Mouse (Mus musculus) cerebellum, postnatal 14 days (tissue): ENCODE measurements at regions not wholly inside any gene's neighbourhood (a gene's known extent, or its start where the extent isn't known, plus 50 kb on each side); places are given as distances from the start of the nearest gene placed in this dataset.
"Not testable (repeated sequence)": the region's sequence is repeated elsewhere in the genome, so short reads cannot be mapped to it uniquely, and the experiment has no call there.

Source experiments
- DNase-seq, 2 experiments: peaks; one replicate each; pipeline ENCODE4 v3.0.0; 2021; ENCODE audit warnings: mixed read lengths in 2 of 2

DNA sequence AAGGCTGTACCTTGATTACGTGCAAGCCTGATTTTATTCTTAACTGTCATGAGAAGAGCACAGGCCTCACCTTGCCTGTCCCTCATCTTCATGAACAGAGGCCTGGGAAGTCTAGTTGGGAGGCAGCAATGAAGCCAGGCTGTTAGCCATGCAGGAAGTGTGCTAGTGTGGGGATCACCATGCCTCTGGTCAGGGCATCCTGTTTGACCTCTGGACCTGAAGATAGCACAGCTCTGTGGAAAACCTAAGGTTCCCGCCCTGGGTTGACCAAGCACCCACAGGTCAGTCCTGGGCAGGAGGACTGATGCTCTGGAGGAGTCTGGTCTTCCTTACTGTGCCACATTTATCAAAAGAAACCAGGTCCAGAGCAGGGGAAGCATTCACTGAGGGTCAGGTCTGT, 157.6 kb downstream of the Gm906 start:
- DNase-seq, result no peak

- no peak for DNase-seq
Observed at GRCm38 (mm10) chr13:50064841-50065240, 185.3 kb downstream of the Gm906 start.

- not testable (repeated sequence) for DNase-seq
Observed at GRCm38 (mm10) chr13:50064365-50064764, 185.7 kb downstream of the Gm906 start.

DNA sequence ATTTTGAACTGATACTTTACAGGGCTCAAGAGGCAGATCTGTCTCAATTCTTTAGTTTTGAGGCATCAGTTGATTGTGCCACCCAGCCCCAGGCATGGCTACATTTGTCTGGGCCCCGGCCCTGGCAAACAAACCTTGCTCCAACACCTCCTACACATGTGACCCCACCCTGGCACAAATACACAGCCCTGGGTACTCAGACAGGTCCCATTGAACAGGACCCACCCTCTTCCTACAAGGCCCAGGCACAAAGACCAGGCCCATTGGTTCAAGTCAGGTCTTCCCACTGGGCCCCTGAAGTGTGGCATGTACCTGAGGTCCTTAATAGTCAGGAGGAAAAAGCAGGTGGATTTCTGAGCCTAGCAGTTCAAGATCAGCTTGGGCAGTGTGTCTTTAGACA, 190.4 kb downstream of the Gm906 start:
- DNase-seq, result not testable (repeated sequence)

DNA sequence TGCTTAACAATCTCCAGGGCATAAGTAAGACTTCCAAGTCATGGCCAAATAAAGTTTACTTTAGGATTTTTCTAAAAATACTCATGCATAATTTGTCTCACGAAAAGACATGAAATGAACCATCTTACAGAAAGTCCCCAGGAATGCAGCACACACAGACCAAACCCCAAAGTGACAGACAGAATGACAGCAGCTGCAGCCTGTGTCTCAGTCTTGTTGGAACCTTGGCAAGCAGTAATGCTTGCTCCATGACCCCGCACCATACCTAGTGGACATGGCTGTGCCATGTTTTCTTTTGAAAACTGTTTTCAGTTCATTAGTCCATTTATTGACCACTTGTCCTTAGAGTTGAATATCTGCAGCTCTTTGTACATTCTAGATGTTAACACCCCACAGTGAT, 191.1 kb downstream of the Gm906 start:
- DNase-seq, result not testable (repeated sequence)

- DNase-seq, result not testable (repeated sequence)
Observed at GRCm38 (mm10) chr13:50051746-50052145, 198.4 kb downstream of the Gm906 start.

- not testable (repeated sequence) for DNase-seq
Observed at GRCm38 (mm10) chr13:50051110-50051509, 199.0 kb downstream of the Gm906 start.

DNA sequence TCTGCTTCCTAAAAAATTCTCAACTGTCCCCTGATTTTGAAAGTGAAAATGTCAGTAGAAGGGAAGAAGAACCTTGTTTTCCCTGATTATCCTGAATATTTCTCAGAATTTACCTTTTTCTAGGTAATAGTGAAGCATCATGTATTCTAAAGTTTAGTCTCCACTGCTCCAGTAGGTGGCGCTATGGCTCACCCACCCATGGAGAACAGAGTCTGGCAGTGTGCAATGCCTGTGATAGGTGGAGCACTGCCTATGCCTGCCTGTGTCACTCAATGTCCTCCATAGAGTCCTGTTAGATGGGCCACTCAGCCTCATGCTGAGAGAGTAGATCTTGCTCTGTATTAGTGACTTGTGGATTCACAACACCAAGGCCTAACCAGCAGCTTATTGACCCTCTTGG, 218.4 kb downstream of the Gm906 start:
- DNase-seq, result peak in 1 of 2 experiments; percentile 5

- not testable (repeated sequence) for DNase-seq
Observed at GRCm38 (mm10) chr13:50007730-50008129, 208.9 kb upstream of the Gm30302 start.

GRCm38 (mm10) chr13:49966072-49966471, 167.3 kb upstream of the Gm30302 start:
- not testable (repeated sequence) for DNase-seq

DNA sequence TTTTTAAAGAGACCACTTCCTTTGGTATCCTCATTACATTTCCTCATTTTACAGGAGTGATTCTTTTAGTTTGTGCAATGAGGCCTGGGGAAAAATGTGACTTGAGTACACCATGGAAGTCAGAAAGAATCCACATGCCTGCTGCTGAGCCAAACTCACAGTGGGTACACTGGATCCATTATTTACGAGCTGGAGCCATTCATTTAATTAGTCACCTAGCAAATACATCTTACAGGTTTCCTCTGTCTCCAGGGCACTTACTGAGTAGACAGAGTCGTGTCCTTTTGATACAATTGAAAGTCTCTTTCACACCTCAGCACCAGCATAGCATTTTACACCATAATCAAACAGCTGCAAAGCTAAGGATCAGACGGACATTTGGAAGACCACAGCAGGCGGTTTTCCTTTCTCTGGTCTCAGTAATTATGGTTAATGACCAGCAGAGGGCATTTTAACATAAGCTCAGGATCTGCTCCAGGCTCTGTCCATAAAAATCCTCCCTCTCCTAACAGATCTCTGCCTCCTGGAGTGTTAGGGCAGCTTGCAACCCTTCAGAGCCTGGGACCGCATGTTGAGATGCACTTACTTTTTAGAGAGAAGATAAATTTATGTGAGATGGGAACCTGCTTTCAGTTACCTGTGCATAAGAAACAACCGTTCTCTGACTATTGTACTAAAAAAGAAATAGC, 159.3 kb upstream of the Gm30302 start:
- DNase-seq, result peak; percentile 12 to 36

DNA sequence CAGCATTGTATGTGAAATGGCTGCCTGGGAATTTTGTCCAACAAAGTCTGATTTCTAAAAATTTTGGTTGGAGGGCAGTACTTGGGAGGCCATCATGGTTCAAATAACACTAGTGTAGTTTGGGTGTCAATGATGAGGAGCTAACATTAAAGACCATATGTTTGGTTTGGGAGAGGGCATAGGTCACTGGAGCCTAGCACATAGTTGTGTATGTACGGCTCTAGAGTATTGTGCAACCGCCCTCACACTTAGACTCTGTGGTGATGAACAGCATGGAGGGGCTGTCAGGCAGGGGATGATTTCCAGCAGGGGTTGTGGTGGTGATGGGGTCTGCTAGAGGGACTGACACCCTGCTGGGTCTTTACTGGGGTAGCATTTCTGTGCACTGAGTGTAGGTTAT, 117.0 kb upstream of the Gm30302 start:
- no peak for DNase-seq
